Mouse (Mus musculus) cortical plate, adult 2 months (tissue): ENCODE results near the gene Csrnp3. TPM values are rescaled to one million over a fixed set of nuclear protein-coding genes. Genes with fewer than 3 reads are reported as not detected.

Source experiments
- H3K27ac ChIP-seq: fragments of 200-500 bp; 2 replicates; pipeline ENCODE4 v1.5.1; 2012; ENCODE audit warnings: low read length, control low read depth, inconsistent platforms; ENCODE audit not compliant: insufficient read depth
- H3K4me1 ChIP-seq: fragments of 200-500 bp; 2 replicates; pipeline ENCODE4 v1.6.1; 2011; ENCODE audit warnings: low read length; ENCODE audit not compliant: control insufficient read depth, insufficient read depth
- H3K4me3 ChIP-seq: fragments of 200-500 bp; 2 replicates; pipeline ENCODE4 v1.5.1; 2011; ENCODE audit warnings: mild to moderate bottlenecking, low read length, control low read depth; ENCODE audit not compliant: insufficient read depth
- CTCF ChIP-seq: fragments of 200-500 bp; IDR thresholded peaks from 2 replicates; pipeline ENCODE4 v1.5.1; 2011; ENCODE audit warnings: mild to moderate bottlenecking, control low read depth, low read length; ENCODE audit not compliant: insufficient read depth; ENCODE audit errors: extremely low read depth
- POLR2A ChIP-seq: fragments of 200-500 bp; IDR thresholded peaks from 2 replicates; pipeline ENCODE4 v1.6.1; 2011; ENCODE audit warnings: mild to moderate bottlenecking, low read length, control low read depth; ENCODE audit not compliant: insufficient read depth; ENCODE audit errors: extremely low read depth
- polyA plus RNA-seq: library from polyadenylated mRNA; depleted of rRNA; stranded (reverse); fragments of >200 nt; gene quantifications from 2 replicates; pipeline ENCODE4 v1.2.3, GENCODE M21; 2012

Gene Csrnp3
- polyA plus RNA-seq, 1 experiment = 36.0 TPM

DNA sequence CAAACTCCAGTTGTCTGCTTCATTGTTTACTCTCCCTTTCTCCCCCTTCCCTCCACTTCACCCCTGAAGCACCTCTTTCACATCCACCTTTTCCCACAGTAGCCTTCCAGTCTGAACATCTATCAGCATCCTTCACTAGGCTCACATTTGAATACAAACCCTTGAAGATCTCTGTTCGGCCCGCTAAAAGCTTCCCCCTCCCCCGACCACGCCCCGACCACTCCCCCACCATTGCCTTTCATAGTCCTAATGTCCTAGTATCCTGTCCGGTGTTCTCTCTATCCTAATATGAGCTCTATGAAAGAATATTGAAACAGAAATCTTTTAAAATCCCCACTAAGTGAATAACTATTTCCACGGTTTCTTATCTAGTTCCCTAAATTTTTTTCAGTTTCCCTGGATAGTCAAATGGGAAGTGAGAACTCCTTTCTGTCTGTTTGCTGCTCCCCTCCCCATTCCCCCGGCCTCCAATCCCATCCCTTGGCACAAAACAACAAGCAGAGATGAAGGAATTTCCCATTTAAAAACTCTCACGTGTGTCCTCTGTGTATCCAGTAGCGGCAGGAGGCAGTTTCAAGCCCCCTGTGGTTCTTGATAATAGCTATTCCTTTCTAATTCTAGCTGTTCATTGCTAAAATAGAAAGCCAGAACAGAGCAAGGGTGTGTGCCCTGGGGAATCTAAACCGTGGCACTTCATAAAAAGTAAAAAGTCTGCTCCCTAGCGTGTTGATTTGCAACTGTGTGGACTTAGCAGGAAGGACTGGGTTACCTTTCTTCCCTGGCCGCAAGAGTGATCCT, 64.4 kb downstream of the Csrnp3 start:
- no peak overlapping the region for H3K4me3 ChIP-seq
- H3K4me1 ChIP-seq = peaks cover 6% of the 10 kb centered on the region; the same call in 1 of the 2 replicates
- peak overlapping the region; percentile 59 for H3K27ac ChIP-seq

DNA sequence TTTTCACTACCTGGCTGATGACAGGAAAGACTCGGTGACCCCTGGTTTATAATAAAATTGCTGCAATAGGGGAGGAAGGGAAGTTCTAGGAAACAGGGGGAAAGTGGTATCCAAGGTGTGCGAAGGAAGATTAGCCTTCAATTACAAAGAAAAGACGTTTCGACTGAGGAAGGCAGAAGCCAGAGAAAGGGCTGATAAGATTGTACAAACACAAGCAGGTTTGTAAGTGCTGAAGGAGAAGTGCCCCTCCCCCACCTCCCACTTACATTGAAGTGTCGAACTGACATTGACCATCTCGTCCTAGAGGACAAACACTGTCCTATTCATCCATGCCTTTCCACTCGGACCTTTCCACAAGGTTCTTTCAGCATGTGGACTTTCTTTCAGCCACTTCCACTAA, 70.4 kb downstream of the Csrnp3 start:
- Histone ChIP-seq H3K27ac (no peak overlapping the region), H3K4me3 (no peak overlapping the region), H3K4me1 (peaks cover 3% of the 10 kb centered on the region; the same call in 1 of the 2 replicates)
- no peak for TF ChIP-seq POLR2A
- TF ChIP-seq CTCF = no peak

More for the DNA sequence above, 64.4 kb downstream of the Csrnp3 start:
- no peak for TF ChIP-seq CTCF
- no peak for TF ChIP-seq POLR2A

DNA sequence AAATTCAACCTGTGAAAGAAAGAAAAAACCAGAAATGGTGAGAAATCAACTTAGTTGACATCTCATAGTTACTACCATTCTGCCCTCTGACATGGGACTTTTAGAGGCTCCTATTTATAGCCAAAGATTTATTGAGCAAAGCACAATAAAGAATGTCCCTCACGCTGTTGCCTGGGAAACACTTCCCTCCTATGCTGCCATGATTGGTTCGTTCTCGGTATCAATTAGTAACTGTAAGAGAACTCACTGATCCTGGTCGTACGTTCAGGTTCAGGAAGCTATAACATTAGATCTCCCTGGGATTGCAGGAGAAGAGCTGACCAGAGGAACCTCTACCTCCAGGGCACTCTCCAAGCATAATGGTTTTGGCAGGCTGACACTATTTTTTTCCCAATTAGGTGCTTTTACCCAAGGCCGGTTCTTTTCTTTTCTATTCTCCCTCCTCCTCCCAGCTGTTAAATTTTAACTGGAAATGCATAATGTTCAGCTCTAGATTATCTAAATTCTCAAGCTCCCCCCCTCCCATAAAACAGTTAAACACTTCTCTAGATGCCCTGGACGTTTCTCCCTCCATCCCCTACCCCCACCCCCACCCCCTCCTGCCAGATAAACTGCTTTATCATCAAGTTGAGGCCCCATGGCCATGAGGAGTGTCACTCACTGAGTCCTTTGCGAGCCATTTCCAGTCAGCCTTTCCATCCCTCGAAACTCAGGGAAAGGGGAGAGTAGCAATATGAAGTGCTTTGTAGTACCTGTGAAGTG, 75.3 kb downstream of the Csrnp3 start:
- H3K27ac ChIP-seq = peak overlapping the region; percentile 67; the same call in 1 of the 2 replicates
- H3K4me3 ChIP-seq = no peak overlapping the region
- H3K4me1 ChIP-seq = peaks cover 5% of the 10 kb centered on the region
- TF ChIP-seq POLR2A (no peak), CTCF (no peak)

DNA sequence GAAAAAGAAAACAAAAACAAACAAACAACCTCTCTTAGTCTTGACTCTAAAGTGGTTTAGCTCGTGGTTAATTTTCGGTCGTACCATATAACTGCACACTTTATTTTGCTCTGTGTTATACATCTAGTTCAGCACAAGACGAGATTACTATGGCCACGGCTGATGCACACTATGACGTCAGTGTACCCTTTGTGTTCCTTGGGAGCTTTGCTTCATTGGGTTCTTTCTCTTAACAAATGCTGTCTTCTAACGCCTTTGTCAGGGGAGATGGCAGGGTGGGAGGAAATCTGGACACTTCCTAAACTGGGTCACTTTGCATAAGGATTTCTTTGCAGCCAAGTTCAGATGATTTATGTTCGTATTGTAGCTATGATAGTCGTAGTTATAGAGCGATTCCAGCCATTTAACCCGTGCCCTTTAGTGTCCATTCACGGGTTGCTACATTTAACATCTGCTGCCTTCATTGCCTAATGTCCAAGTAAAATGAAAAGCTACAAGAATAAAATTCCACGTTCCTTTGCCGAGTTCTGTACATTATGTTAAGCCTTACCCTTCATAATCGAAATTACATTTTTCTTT, 79.9 kb downstream of the Csrnp3 start:
- TF ChIP-seq CTCF (no peak), POLR2A (no peak)
- no peak overlapping the region for H3K4me3 ChIP-seq
- H3K27ac ChIP-seq = no peak overlapping the region
- peaks cover 9% of the 10 kb centered on the region for H3K4me1 ChIP-seq

DNA sequence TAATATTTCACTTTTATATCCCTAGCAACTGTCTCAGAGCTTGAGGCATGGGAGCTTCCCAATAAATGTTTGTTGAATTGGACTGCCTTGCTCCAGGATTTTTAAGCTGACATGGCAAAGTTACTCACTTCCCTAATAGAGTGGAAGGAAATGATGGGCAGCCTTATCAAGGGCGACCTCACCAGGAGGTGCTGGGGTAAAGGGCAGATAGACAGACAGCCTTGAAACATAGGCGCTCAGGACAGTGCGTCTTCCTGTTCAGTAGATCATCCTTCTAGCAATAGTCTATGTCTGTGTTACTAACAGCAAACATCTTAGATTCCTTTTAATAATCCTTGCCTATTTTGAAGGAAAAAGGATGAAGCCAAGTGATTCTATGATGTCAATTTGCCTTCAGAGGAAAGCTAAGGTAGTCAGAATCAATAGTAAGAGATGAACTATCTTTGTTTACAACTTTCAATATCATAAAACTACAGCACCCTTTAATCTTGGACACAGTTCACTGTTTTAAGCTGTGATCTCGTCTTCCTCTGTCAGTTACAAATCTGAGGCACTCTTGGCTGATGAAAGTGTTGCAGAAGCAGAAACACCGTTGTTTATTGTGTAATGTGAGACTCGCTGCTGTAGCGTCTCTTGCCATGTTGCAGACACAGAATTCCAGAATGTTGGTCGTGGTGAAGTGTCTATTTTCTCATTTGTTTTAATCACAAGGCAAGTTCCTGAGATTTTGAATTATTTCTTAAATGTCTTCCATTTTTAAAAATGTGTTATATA, 81.6 kb downstream of the Csrnp3 start:
- Histone ChIP-seq H3K4me1 (peaks cover 7% of the 10 kb centered on the region), H3K27ac (peak overlapping the region; percentile 75; the same call in 1 of the 2 replicates), H3K4me3 (no peak overlapping the region)
- TF ChIP-seq POLR2A = no peak
- no peak for TF ChIP-seq CTCF

DNA sequence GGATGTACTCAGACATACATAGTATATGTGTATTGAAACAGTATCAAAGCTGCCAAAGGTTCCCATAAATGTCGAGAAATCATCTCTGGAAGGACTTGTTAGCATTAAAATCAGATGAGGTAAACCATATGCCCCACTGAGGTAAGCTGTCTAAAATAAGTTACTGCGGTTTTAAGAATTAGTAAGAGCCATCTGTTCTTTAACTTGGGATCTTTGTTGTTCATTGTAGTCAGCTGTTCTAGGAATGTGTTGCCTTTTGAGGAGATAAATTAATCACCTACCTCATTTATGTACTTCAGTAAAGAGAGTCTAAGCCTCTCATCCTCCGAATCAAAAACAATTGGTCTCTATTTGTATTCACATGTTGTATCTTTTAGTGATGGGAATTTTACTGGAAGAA, 83.7 kb downstream of the Csrnp3 start:
- H3K4me1 ChIP-seq = peaks cover 4% of the 10 kb centered on the region

DNA sequence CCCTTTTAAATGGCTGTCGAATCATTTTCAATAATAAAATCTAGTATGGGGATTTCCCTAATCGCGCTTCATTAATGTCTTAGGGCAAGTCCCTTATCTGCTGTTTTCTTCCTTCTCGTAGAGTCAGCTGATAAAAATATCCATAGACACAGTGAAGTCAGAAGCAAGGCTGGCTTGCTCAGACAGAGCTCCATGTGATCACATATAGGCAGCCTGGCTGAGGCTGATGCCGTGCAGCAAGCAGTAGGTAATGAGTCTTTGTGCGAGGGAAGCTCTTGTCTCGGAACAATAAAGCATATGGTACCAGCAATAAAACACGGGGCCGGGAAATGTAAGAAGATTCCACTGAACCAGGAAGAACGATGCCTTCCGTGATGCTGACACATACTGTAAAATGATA, 84.4 kb downstream of the Csrnp3 start:
- Histone ChIP-seq H3K4me3 (peak overlapping the region; percentile 28), H3K4me1 (peaks cover 4% of the 10 kb centered on the region; the same call in 1 of the 2 replicates), H3K27ac (peak overlapping the region; percentile 2; the same call in 1 of the 2 replicates)
- TF ChIP-seq POLR2A (peak; percentile 97), CTCF (no peak)

More for the DNA sequence above, 83.7 kb downstream of the Csrnp3 start:
- no peak for TF ChIP-seq CTCF
- TF ChIP-seq POLR2A = no peak
- Histone ChIP-seq H3K27ac (no peak overlapping the region), H3K4me3 (no peak overlapping the region)

DNA sequence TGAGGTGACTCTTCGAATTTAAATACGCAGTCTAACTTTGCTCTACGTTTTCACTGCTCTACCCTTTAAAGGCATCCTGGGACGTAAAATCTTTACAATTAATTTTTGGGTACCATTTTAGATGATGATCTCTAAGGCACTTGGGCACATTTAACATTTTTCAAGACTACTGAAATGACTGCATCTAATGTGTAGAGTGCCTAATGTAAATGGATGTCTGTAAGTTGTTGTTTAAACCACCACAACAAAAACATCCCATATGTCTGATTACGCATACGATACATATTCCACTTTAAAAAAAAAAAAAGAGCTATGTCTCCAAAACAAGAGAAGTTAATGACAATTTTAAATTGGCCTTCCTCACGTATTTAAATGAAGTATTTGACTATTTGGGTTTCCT, 85.7 kb downstream of the Csrnp3 start:
- Histone ChIP-seq H3K4me3 (peak overlapping the region; percentile 64), H3K4me1 (peaks cover 7% of the 10 kb centered on the region; the same call in 1 of the 2 replicates), H3K27ac (peak overlapping the region; percentile 85; the same call in 1 of the 2 replicates)
- TF ChIP-seq POLR2A = no peak
- no peak for TF ChIP-seq CTCF
